Mouse (Mus musculus): ENCODE measurements around the gene Mdm4. TPM values are rescaled to one million over a fixed set of nuclear protein-coding genes. Genes with fewer than 3 reads are reported as not detected.
A peak's percentile ranks its signal among the peaks of the same experiment; 100 is the strongest.

Mdm4 gene
- polyA plus RNA-seq (2015; fragmentation: Nextera tagmentation; extraction: Ambion mirVana): 20.7 and 25.6 TPM in 2 replicates

DNA sequence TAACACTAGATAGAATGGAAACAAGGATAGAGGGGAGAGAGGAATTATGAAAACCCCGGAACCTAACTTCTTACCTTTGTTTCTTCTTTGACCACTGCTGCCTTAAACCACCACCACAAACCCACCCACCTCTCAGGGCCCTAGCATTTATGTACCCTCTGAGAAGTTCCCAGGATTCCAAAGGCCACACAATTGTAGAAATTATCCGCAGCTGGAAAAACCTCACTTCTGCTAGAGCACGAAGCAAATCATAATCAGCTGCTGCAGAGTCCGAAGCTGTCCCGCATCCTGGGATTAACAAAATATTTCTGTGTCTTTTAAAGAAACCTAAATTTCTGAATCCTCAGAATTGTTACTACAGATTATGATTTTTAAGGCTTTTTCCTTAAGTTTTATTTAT, at the start of gene Mdm4:
Mdm4 (minus strand) TSS at position 101 of the 400 bp plus-strand sequence.
- WGBS: 89% methylated on average over 5 of the region's 5 CpGs
- no peaks in the 10 kb centered on the region for H3K36me3 ChIP-seq (ENCODE audit: control insufficient read depth, insufficient read depth)
- no peak within 1 kb of the TSS for H3K9ac ChIP-seq (ENCODE audit: low read length)
- H3K9me3 ChIP-seq (replicated peaks; ENCODE audit: control insufficient read depth, low read length): no peaks in the 10 kb centered on the region
- H3K27me3 ChIP-seq (ENCODE audit: control insufficient read depth, insufficient read depth, low read length): no peaks in the 10 kb centered on the region
- no peaks in the 10 kb centered on the region for H3K4me1 ChIP-seq (ENCODE audit: control insufficient read depth, insufficient read depth, low read length)
- no peak within 1 kb of the TSS for H3K27ac ChIP-seq (ENCODE audit: low read length)
- no peak within 1 kb of the TSS for H3K4me2 ChIP-seq (ENCODE audit: low read depth, low read length)
- H3K4me3 ChIP-seq (ENCODE audit: low read length): no peak within 1 kb of the TSS
- no peak for ATAC-seq (replicated peaks; ENCODE audit: extremely low read depth, insufficient read depth, low FRiP score)

GRCm38 (mm10) chr1:133080079-133080561, 49.8 kb upstream of the Mdm4 start:
- H3K36me3 ChIP-seq (ENCODE audit: control insufficient read depth, insufficient read depth): peaks cover 19% of the 10 kb centered on the region
- 57% methylated on average over 9 of the region's 9 CpGs for WGBS

GRCm38 (mm10) chr1:133079509-133079908, 49.1 kb upstream of the Mdm4 start:
- WGBS: 85% methylated on average over 7 of the region's 7 CpGs
- no peak overlapping the region for H3K4me2 ChIP-seq (ENCODE audit: low read depth, low read length)
- H3K4me3 ChIP-seq (ENCODE audit: low read length): no peak overlapping the region
- ATAC-seq (replicated peaks; ENCODE audit: extremely low read depth, insufficient read depth, low FRiP score): no peak
- no peaks in the 10 kb centered on the region for H3K9me3 ChIP-seq (replicated peaks; ENCODE audit: control insufficient read depth, low read length)
- no peak overlapping the region for H3K27ac ChIP-seq (ENCODE audit: low read length)
- H3K4me1 ChIP-seq (ENCODE audit: control insufficient read depth, insufficient read depth, low read length): peaks cover 35% of the 10 kb centered on the region
- no peaks in the 10 kb centered on the region for H3K27me3 ChIP-seq (ENCODE audit: control insufficient read depth, insufficient read depth, low read length)
- H3K9ac ChIP-seq (ENCODE audit: low read length): no peak overlapping the region
- peaks cover 22% of the 10 kb centered on the region for H3K36me3 ChIP-seq (ENCODE audit: control insufficient read depth, insufficient read depth)

More at GRCm38 (mm10) chr1:133080079-133080561, 49.8 kb upstream of the Mdm4 start:
- H3K9me3 ChIP-seq (replicated peaks; ENCODE audit: control insufficient read depth, low read length): no peaks in the 10 kb centered on the region
- H3K27ac ChIP-seq (ENCODE audit: low read length): no peak overlapping the region
- no peak for ATAC-seq (replicated peaks; ENCODE audit: extremely low read depth, insufficient read depth, low FRiP score)
- H3K4me2 ChIP-seq (ENCODE audit: low read depth, low read length): no peak overlapping the region
- no peak overlapping the region for H3K9ac ChIP-seq (ENCODE audit: low read length)
- no peaks in the 10 kb centered on the region for H3K27me3 ChIP-seq (ENCODE audit: control insufficient read depth, insufficient read depth, low read length)
- peaks cover 42% of the 10 kb centered on the region for H3K4me1 ChIP-seq (ENCODE audit: control insufficient read depth, insufficient read depth, low read length)
- no peak overlapping the region for H3K4me3 ChIP-seq (ENCODE audit: low read length)

DNA sequence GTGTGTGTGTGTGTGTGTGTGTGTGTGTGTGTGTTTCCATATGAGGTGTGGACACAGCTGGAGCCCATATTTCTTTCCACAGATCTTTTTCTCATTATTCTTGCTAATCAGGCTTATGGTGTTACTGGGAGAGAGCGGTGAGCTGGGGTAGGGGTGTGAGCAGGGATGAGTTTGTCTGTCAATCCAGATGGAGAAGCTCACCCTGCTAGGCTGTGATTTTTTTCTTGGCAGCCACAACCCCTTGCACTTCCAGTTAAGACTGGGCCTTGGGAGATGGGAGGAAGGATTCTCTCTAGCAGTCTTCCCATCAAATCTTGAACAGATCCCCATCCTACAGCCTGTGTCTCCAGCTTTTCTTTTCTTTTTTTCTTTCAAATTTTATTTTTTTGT, 48.0 kb upstream of the Mdm4 start:
- H3K9ac ChIP-seq (ENCODE audit: low read length): no peak overlapping the region
- H3K27ac ChIP-seq (ENCODE audit: low read length): no peak overlapping the region
- peaks cover 22% of the 10 kb centered on the region for H3K36me3 ChIP-seq (ENCODE audit: control insufficient read depth, insufficient read depth)
- H3K4me1 ChIP-seq (ENCODE audit: control insufficient read depth, insufficient read depth, low read length): peaks cover 24% of the 10 kb centered on the region
- no peak overlapping the region for H3K4me3 ChIP-seq (ENCODE audit: low read length)
- H3K27me3 ChIP-seq (ENCODE audit: control insufficient read depth, insufficient read depth, low read length): no peaks in the 10 kb centered on the region
- H3K9me3 ChIP-seq (replicated peaks; ENCODE audit: control insufficient read depth, low read length): no peaks in the 10 kb centered on the region
- H3K4me2 ChIP-seq (ENCODE audit: low read depth, low read length): no peak overlapping the region
- WGBS: 69% methylated on average over 1 of the region's 1 CpGs
- ATAC-seq (replicated peaks; ENCODE audit: extremely low read depth, insufficient read depth, low FRiP score): no peak

DNA sequence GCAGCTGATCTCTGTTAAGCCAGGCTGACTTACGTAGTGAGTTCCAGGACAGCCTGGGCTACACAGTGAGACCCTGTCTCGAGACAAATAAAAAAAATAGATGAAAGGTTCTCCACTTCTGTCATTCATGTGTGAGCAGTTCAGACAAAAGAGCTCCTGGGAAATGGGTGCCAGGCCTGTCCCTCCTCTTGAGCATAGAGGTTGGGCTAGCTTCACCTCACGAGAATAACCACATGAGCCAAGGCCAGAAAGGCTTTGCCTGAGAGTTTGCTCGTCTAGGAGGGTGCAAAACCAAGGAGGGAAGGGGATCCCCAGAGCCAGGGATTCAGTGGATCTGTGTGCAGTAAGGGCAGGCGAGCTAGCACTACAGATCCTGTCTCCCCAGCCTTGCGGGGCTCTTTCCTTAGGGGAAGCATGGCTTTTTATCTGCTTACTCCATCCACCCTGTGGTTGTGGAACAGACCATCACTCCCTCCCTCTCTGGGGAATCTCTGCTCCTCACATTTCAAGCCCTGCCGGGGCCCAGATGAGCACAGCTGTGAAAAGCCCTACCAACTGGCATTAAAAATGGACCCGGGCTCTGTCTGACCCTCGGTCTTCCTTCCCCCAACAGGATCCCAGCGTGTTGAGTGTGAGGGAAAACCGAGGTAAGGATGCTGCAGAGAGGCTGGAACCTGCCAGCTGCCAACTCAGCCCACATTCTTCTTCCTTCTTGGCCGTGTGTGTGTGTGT, 47.4 kb upstream of the Mdm4 start:
- peak overlapping the region; percentile 81 for H3K27ac ChIP-seq (ENCODE audit: low read length)
- WGBS: 57% methylated on average over 12 of the region's 12 CpGs
- no peaks in the 10 kb centered on the region for H3K9me3 ChIP-seq (replicated peaks; ENCODE audit: control insufficient read depth, low read length)
- no peak overlapping the region for H3K9ac ChIP-seq (ENCODE audit: low read length)
- peaks cover 22% of the 10 kb centered on the region for H3K36me3 ChIP-seq (ENCODE audit: control insufficient read depth, insufficient read depth)
- ATAC-seq (replicated peaks; ENCODE audit: extremely low read depth, insufficient read depth, low FRiP score): no peak
- H3K27me3 ChIP-seq (ENCODE audit: control insufficient read depth, insufficient read depth, low read length): no peaks in the 10 kb centered on the region
- H3K4me3 ChIP-seq (ENCODE audit: low read length): no peak overlapping the region
- peaks cover 24% of the 10 kb centered on the region for H3K4me1 ChIP-seq (ENCODE audit: control insufficient read depth, insufficient read depth, low read length)
- H3K4me2 ChIP-seq (ENCODE audit: low read depth, low read length): no peak overlapping the region

DNA sequence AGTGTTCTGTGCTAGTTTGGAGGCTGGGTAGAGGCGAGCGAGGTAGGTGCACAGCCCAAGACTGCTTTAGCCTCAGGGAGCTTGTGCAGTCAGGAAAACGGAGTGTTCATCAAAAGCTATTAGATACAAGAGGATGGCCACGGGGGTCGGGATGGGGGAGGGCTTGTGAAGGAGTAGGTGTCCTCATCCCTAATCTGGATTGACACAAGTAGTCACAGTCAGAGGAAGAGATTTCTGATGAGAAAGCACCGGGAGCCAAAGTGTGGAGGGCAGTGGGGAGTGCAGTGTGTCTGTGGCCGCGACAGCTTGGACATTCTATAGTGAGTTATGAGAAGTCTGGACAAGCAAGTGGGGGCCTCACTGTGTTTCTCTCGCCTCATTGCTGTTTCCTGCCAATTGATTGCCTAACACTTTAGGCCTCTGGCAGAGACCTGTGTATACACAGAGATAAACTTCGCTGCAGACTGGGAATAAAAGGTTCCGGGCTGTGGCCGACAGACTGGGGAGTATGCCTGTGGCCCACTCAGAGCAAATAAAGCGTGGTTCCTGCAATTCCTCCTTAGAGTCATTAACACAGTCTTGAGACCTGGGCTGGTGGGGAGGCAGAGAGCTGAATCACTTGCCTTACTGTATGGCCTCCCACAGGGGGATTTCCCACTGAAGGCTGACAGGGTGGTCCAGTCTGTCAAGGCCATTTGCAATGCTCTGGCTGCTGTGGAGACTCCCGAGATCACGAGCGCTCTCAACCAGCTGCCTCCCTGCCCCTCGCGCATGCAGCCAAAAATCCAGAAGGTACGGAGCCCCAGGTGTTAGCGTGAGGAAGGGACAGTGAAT, 46.5 kb upstream of the Mdm4 start:
- Histone ChIP-seq H3K9me3 (replicated peaks; ENCODE audit: control insufficient read depth, low read length) (no peaks in the 10 kb centered on the region), H3K4me1 (ENCODE audit: control insufficient read depth, insufficient read depth, low read length) (peaks cover 27% of the 10 kb centered on the region), H3K27me3 (ENCODE audit: control insufficient read depth, insufficient read depth, low read length) (no peaks in the 10 kb centered on the region), H3K4me3 (ENCODE audit: low read length) (no peak overlapping the region), H3K36me3 (ENCODE audit: control insufficient read depth, insufficient read depth) (peaks cover 13% of the 10 kb centered on the region), H3K27ac (ENCODE audit: low read length) (peak overlapping the region; percentile 81), H3K4me2 (ENCODE audit: low read depth, low read length) (no peak overlapping the region), H3K9ac (ENCODE audit: low read length) (peak overlapping the region; percentile 44; the same call in 1 of the 2 replicates)
- WGBS: 39% methylated on average over 20 of the region's 20 CpGs
- ATAC-seq (replicated peaks; ENCODE audit: extremely low read depth, insufficient read depth, low FRiP score): peak; percentile 43; the same call in 1 of the 2 replicates

DNA sequence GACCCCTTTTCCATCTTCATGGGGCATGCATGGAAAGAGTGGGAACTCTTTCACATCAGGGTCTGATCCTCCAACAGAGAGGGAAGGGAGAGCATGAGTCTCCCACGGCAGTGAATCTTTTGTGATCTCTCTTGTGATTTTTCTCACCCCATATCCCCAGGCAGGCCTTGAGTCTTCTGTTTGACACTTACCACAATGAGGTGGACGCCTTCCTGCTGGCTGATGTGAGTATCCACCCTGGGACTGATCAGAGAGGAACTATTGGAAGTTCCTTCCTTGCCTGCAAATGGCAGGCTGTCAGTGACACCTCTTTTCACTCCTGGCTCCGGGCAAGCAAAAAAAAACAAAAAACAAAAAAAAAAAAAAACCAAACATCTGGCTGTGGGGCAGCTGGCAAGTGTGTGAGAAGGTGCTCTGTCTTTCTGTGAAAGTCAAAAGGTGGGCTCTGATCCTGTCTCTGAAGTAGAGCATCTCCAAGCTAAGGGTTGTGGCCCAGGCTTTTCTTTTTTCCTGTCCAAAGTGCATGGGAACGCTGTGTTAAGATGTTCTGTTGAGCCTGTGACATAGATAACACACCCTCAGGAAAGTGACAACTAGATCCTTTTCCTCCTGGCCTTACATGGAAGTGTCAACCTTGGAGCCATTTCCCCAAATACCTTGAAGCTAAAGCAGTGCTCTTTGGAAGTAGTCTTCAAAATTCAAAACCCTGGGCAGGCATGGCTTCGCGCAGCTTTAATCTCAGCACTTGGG, 45.5 kb upstream of the Mdm4 start:
- Histone ChIP-seq H3K4me1 (ENCODE audit: control insufficient read depth, insufficient read depth, low read length) (peaks cover 37% of the 10 kb centered on the region), H3K36me3 (ENCODE audit: control insufficient read depth, insufficient read depth) (peaks cover 7% of the 10 kb centered on the region), H3K9me3 (replicated peaks; ENCODE audit: control insufficient read depth, low read length) (no peaks in the 10 kb centered on the region), H3K27me3 (ENCODE audit: control insufficient read depth, insufficient read depth, low read length) (no peaks in the 10 kb centered on the region), H3K27ac (ENCODE audit: low read length) (peak overlapping the region; percentile 81), H3K9ac (ENCODE audit: low read length) (no peak overlapping the region), H3K4me2 (ENCODE audit: low read depth, low read length) (no peak overlapping the region), H3K4me3 (ENCODE audit: low read length) (no peak overlapping the region)
- 70% methylated on average over 6 of the region's 6 CpGs for WGBS
- ATAC-seq (replicated peaks; ENCODE audit: extremely low read depth, insufficient read depth, low FRiP score): no peak

DNA sequence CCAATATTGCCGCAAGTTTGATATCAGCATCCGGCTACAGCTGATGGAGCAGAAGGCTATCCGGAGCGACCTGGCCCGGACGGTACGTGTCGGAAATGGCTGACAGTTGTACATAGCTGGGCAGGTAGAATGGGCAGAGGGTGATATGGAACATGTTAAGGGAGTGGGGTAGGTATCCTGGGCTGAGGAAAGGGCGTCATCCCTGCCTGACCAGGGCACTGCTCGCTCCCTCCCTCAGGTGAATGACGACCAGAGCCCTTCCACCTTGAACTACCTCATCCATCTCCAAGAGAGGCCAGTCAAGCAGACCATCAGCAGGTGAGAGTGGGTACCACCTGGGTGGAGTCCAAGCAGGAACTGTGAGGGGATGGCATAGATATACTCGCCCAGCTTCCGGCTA, 44.2 kb upstream of the Mdm4 start:
- no peaks in the 10 kb centered on the region for H3K9me3 ChIP-seq (replicated peaks; ENCODE audit: control insufficient read depth, low read length)
- no peak overlapping the region for H3K9ac ChIP-seq (ENCODE audit: low read length)
- ATAC-seq (replicated peaks; ENCODE audit: extremely low read depth, insufficient read depth, low FRiP score): no peak
- H3K27me3 ChIP-seq (ENCODE audit: control insufficient read depth, insufficient read depth, low read length): no peaks in the 10 kb centered on the region
- no peak overlapping the region for H3K4me2 ChIP-seq (ENCODE audit: low read depth, low read length)
- H3K36me3 ChIP-seq (ENCODE audit: control insufficient read depth, insufficient read depth): peaks cover 3% of the 10 kb centered on the region; the same call in 1 of the 2 replicates
- H3K4me3 ChIP-seq (ENCODE audit: low read length): no peak overlapping the region
- 89% methylated on average over 13 of the region's 13 CpGs for WGBS
- peak overlapping the region; percentile 76; the same call in 1 of the 2 replicates for H3K27ac ChIP-seq (ENCODE audit: low read length)
- H3K4me1 ChIP-seq (ENCODE audit: control insufficient read depth, insufficient read depth, low read length): peaks cover 49% of the 10 kb centered on the region

All from heart, embryonic 16.5 days (tissue).